Mouse (Mus musculus): Measurements from ENCODE around the gene Ifna16.

Ifna16 gene

GRCm38 (mm10) chr4:88641077-88641831 lies 35.5 kb downstream of the Ifna16 start:
- DNase-seq, result peak; percentile 96 to 98

- no peak for DNase-seq
Observed at GRCm38 (mm10) chr4:88640704-88641076, 36.0 kb downstream of the Ifna16 start.

- no peak for DNase-seq
Observed at GRCm38 (mm10) chr4:88634311-88634710, 42.4 kb downstream of the Ifna16 start, which contains the start of gene C87499. Gene C87499 (minus strand): TSS chr4:88634411.
